Mouse (Mus musculus) cortical plate, adult 2 months (tissue): Measurements from ENCODE around the gene Grik4. TPM values are rescaled to one million over a fixed set of nuclear protein-coding genes. Genes with fewer than 3 reads are reported as not detected.
A peak's percentile ranks its signal among the peaks of the same experiment; 100 is the strongest.

Source experiments
- H3K27ac ChIP-seq: fragments of 200-500 bp; 2 replicates; pipeline ENCODE4 v1.5.1; 2012; ENCODE audit warnings: low read length, control low read depth, inconsistent platforms; ENCODE audit not compliant: insufficient read depth
- H3K4me1 ChIP-seq: fragments of 200-500 bp; 2 replicates; pipeline ENCODE4 v1.6.1; 2011; ENCODE audit warnings: low read length; ENCODE audit not compliant: control insufficient read depth, insufficient read depth
- H3K4me3 ChIP-seq: fragments of 200-500 bp; 2 replicates; pipeline ENCODE4 v1.5.1; 2011; ENCODE audit warnings: mild to moderate bottlenecking, low read length, control low read depth; ENCODE audit not compliant: insufficient read depth
- CTCF ChIP-seq: fragments of 200-500 bp; IDR thresholded peaks from 2 replicates; pipeline ENCODE4 v1.5.1; 2011; ENCODE audit warnings: mild to moderate bottlenecking, control low read depth, low read length; ENCODE audit not compliant: insufficient read depth; ENCODE audit errors: extremely low read depth
- POLR2A ChIP-seq: fragments of 200-500 bp; IDR thresholded peaks from 2 replicates; pipeline ENCODE4 v1.6.1; 2011; ENCODE audit warnings: mild to moderate bottlenecking, low read length, control low read depth; ENCODE audit not compliant: insufficient read depth; ENCODE audit errors: extremely low read depth
- polyA plus RNA-seq: library from polyadenylated mRNA; depleted of rRNA; stranded (reverse); fragments of >200 nt; gene quantifications from 2 replicates; pipeline ENCODE4 v1.2.3, GENCODE M21; 2012; rRNA removed

Gene Grik4
- polyA plus RNA-seq, 1 experiment: 10.9 TPM

DNA sequence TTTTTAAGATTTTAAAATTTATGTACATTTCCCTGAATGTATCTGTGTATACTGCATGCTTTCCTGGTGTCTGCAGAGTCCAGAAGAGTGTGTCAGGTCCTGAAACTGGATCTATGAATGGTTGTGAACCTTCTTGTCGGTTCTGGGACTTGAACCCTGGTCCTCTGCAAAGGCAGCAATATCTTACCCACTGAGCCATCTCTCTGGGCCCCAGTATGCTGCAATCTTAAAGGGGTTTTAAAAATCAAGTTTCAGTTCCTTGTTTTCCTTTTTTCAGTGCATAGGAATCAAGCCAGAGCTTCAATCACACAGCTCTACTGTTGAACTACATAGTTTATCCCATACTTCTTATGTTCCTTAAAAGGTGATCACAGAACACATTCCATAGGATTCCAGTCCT is 461.3 kb downstream of the Grik4 start:
- TF ChIP-seq POLR2A (no peak), CTCF (no peak)
- H3K4me1 ChIP-seq: no peaks in the 10 kb centered on the region
- H3K4me3 ChIP-seq: no peak overlapping the region
- H3K27ac ChIP-seq: no peak overlapping the region

GRCm38 (mm10) chr9:42476166-42476565 is 468.1 kb downstream of the Grik4 start:
- H3K4me3 ChIP-seq: no peak overlapping the region

DNA sequence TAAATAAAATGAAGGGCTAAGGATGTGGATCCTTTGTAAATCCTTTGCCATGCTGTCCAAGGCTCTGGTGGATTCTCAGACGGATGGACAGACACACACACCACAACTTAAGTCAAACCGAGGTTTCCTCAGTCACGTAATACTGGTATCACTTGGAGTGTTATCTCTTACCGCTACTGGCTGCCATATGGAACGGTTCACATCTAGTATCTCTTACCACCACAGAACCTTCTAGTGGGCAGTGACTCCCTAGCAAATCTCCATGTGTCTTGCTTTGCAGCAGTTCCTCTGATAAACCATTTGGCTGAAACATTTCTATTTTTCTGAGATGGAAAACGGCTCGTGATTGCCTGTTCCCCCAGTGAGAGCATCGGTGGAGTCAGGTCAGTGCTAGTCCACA is 470.0 kb downstream of the Grik4 start:
- Histone ChIP-seq H3K27ac (no peak overlapping the region), H3K4me1 (peaks cover 5% of the 10 kb centered on the region), H3K4me3 (no peak overlapping the region)
- TF ChIP-seq CTCF (no peak), POLR2A (no peak)

More at GRCm38 (mm10) chr9:42476166-42476565, 468.1 kb downstream of the Grik4 start:
- TF ChIP-seq CTCF: no peak
- TF ChIP-seq POLR2A: no peak
- Histone ChIP-seq H3K27ac (no peak overlapping the region), H3K4me1 (peaks cover 3% of the 10 kb centered on the region; the same call in 1 of the 2 replicates)

- TF ChIP-seq CTCF (no peak), POLR2A (peak; percentile 50; the same call in 1 of the 2 replicates)
These were observed 472.2 kb downstream of the Grik4 start for GRCm38 (mm10) chr9:42471921-42472747.

GRCm38 (mm10) chr9:42471214-42471613 is 473.1 kb downstream of the Grik4 start:
- Histone ChIP-seq H3K4me3 (peak overlapping the region; percentile 65), H3K4me1 (peaks cover 9% of the 10 kb centered on the region), H3K27ac (peak overlapping the region; percentile 63)
- no peak for TF ChIP-seq POLR2A
- no peak for TF ChIP-seq CTCF

More at GRCm38 (mm10) chr9:42471921-42472747, 472.2 kb downstream of the Grik4 start:
- H3K27ac ChIP-seq: peak overlapping the region; percentile 63
- H3K4me3 ChIP-seq: peak overlapping the region; percentile 65
- H3K4me1 ChIP-seq: peaks cover 9% of the 10 kb centered on the region

- no peak for TF ChIP-seq CTCF
- H3K4me1 ChIP-seq: peaks cover 9% of the 10 kb centered on the region
These were observed 475.0 kb downstream of the Grik4 start for GRCm38 (mm10) chr9:42469323-42469722.

GRCm38 (mm10) chr9:42468360-42468759 is 475.9 kb downstream of the Grik4 start:
- no peak overlapping the region for H3K27ac ChIP-seq
- no peak for TF ChIP-seq CTCF
- H3K4me1 ChIP-seq: peaks cover 9% of the 10 kb centered on the region
- no peak overlapping the region for H3K4me3 ChIP-seq

More at GRCm38 (mm10) chr9:42469323-42469722, 475.0 kb downstream of the Grik4 start:
- Histone ChIP-seq H3K27ac (no peak overlapping the region), H3K4me3 (no peak overlapping the region)

Other genes starting within 250 kb of the Grik4 start
- 63.4 and 63.6 TPM in 2 replicates for gene Arhgef12, start 162.7 kb upstream of the Grik4 start, polyA plus RNA-seq
- 20.9 and 21.9 TPM in 2 replicates for gene Tmem136, start 172.1 kb upstream of the Grik4 start, polyA plus RNA-seq